8 mouse cellular contexts compared by ENCODE assay signal in the genomic region with DNA sequence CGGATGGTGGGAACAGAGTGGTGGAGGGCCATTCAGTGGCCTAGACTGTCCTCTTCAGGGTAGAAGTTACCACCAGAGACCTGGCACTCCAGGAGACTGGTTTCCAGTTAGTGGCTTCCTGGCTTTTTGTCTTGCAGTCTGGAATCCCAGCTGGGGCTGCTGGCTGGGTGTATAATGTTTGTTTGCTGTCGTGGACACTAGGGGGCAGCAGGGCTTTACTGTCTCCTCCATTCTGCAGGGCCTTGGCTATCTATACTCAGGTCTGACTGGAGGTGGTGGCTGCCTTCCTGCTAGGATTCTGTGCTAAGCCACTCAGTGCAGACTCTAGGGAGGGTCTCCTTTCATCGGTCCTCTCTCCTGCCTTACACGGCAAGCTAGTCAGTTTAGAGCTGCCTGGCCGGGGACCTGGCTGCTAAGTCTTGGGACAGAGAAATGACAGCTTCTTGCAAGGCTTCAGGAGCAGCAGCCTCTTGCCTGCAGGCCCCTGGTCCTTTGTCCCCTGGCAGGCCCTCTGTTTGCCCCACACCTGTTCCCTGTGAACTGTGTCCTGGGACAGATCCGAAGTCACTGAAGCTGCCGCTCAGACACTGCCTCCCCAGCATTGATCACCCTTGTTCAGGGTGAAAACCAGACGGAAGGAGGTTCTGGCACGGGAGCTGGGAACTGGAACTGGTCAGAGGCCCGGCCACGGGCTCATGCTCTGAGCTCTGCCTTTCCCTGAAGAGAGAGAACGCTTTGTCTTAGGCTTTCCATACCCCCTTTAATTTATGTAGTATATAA. TPM values are rescaled to one million over a fixed set of nuclear protein-coding genes. Genes with fewer than 3 reads are reported as not detected.
A peak's percentile ranks its signal among the peaks of the same experiment; 100 is the strongest.
DNase-seq lines count a peak whose midpoint lies in the region; ATAC-seq and TF ChIP-seq lines count a peak whose summit lies in the region.

No protein-coding gene starts in this region.

- H3K27me3 ChIP-seq in kidney, embryonic 16.5 days (ENCODE audit: insufficient read depth, low read length) = no peaks in the 10 kb centered on the region
- no peaks in the 10 kb centered on the region for H3K27me3 ChIP-seq in liver, embryonic 13.5 days
- H3K27me3 ChIP-seq in neural tube, embryonic 14.5 days (ENCODE audit: control insufficient read depth, insufficient read depth, low read length) = no peaks in the 10 kb centered on the region

- WGBS in kidney, embryonic 16.5 days = 71% methylated on average over 12 of the region's 12 CpGs
- WGBS in liver, embryonic 13.5 days (ENCODE audit: insufficient replicate concordance) = 66% methylated on average over 12 of the region's 12 CpGs
- WGBS in neural tube, embryonic 14.5 days = 67% methylated on average over 12 of the region's 12 CpGs

- peaks cover 7% of the 10 kb centered on the region for H3K36me3 ChIP-seq in kidney, embryonic 16.5 days (ENCODE audit: insufficient read depth, low read length)
- H3K36me3 ChIP-seq in liver, embryonic 13.5 days = peaks cover 33% of the 10 kb centered on the region
- 0 out of 2 replicates have a peak, but pooled peaks cover 3% of the 10 kb centered on the region for H3K36me3 ChIP-seq in neural tube, embryonic 14.5 days (ENCODE audit: control insufficient read depth, insufficient read depth, low read length)

- peak; percentile 26 for DNase-seq in CD4-positive helper T cell, adult 2 months (ENCODE audit: low read depth, low spot score)
- peak; percentile 73 for DNase-seq in adipocyte (ENCODE audit: low spot score)
- DNase-seq in gastrocnemius, postnatal 10 days = peak; percentile 69
- DNase-seq in liver, embryonic 13.5 days = peak; percentile 40
- peak; percentile 78 for DNase-seq in thymus, postnatal 4 days

- no peak for TF ChIP-seq POLR2A in cortical plate, adult 2 months (IDR thresholded peaks at IDR 0.05; ENCODE audit: extremely low read depth, insufficient read depth, low read length)

- H3K4me2 ChIP-seq in kidney, embryonic 16.5 days (replicated peaks; ENCODE audit: low read depth, low read length) = no peak overlapping the region
- no peak overlapping the region for H3K4me2 ChIP-seq in liver, embryonic 13.5 days
- H3K4me2 ChIP-seq in neural tube, embryonic 14.5 days (ENCODE audit: low read depth, low read length) = no peak overlapping the region

- TF ChIP-seq CTCF in cortical plate, adult 2 months (IDR thresholded peaks at IDR 0.05; ENCODE audit: extremely low read depth, insufficient read depth, low read length) = peak; percentile 74

- no peaks in the 10 kb centered on the region for H3K4me1 ChIP-seq in cortical plate, adult 2 months (ENCODE audit: control insufficient read depth, insufficient read depth, low read length)
- H3K4me1 ChIP-seq in kidney, embryonic 16.5 days (ENCODE audit: insufficient read depth, low read length) = no peaks in the 10 kb centered on the region
- 0 out of 2 replicates have a peak, but pooled peaks cover 3% of the 10 kb centered on the region for H3K4me1 ChIP-seq in liver, embryonic 13.5 days (replicated peaks)
- H3K4me1 ChIP-seq in neural tube, embryonic 14.5 days (ENCODE audit: control insufficient read depth, insufficient read depth, low read length) = peaks cover 3% of the 10 kb centered on the region; the same call in 1 of the 2 replicates

- no peak overlapping the region for H3K9ac ChIP-seq in kidney, embryonic 16.5 days (replicated peaks; ENCODE audit: low read length)
- H3K9ac ChIP-seq in liver, embryonic 13.5 days = no peak overlapping the region
- H3K9ac ChIP-seq in neural tube, embryonic 14.5 days (replicated peaks; ENCODE audit: low read depth, low read length) = no peak overlapping the region

- ATAC-seq in kidney, embryonic 16.5 days (ENCODE audit: low FRiP score, low TSS enrichment) = 0 out of 2 replicates have a peak, but pooled peaks have one; percentile 66
- peak; percentile 34; the same call in 1 of the 2 replicates for ATAC-seq in liver, embryonic 13.5 days (ENCODE audit: low read depth)
- ATAC-seq in neural tube, embryonic 14.5 days (ENCODE audit: low read depth) = peak; percentile 88; the same call in 1 of the 2 replicates

- H3K4me3 ChIP-seq in cortical plate, adult 2 months (ENCODE audit: insufficient read depth, low read length) = no peak overlapping the region
- H3K4me3 ChIP-seq in kidney, embryonic 16.5 days (ENCODE audit: low read length) = no peak overlapping the region
- no peak overlapping the region for H3K4me3 ChIP-seq in liver, embryonic 13.5 days (replicated peaks)
- H3K4me3 ChIP-seq in neural tube, embryonic 14.5 days (ENCODE audit: low read depth, low read length) = no peak overlapping the region

- no peak overlapping the region for H3K27ac ChIP-seq in cortical plate, adult 2 months (ENCODE audit: insufficient read depth, low read length)
- no peak overlapping the region for H3K27ac ChIP-seq in kidney, embryonic 16.5 days (ENCODE audit: low read length)
- H3K27ac ChIP-seq in liver, embryonic 13.5 days = no peak overlapping the region
- no peak overlapping the region for H3K27ac ChIP-seq in neural tube, embryonic 14.5 days (ENCODE audit: low read depth, low read length)

- no peaks in the 10 kb centered on the region for H3K9me3 ChIP-seq in kidney, embryonic 16.5 days (ENCODE audit: low read length)
- no peaks in the 10 kb centered on the region for H3K9me3 ChIP-seq in liver, embryonic 13.5 days (replicated peaks)
- H3K9me3 ChIP-seq in neural tube, embryonic 14.5 days (ENCODE audit: control insufficient read depth, low read length) = no peaks in the 10 kb centered on the region

RNA-seq across cellular contexts. Expression of a gene that starts 22.4 kb away (rescaled TPM):
- polyA plus RNA-seq in cortical plate, adult 2 months (2012; rRNA removed) = 51.5 and 51.8 TPM in 2 replicates
- total RNA-seq in gastrocnemius, postnatal 10 days (2021) = 1 to 10 TPM; 5.1 to 6.6 TPM
- 39.8 and 41.1 TPM in 2 replicates for polyA plus RNA-seq in kidney, embryonic 16.5 days (2015; fragmentation: Nextera tagmentation; extraction: Ambion mirVana)
- 17.5 and 17.9 TPM in 2 replicates for polyA plus RNA-seq in liver, embryonic 13.5 days (2015; fragmentation: Nextera tagmentation; extraction: Ambion mirVana)
- polyA plus RNA-seq in neural tube, embryonic 14.5 days (2014; fragmentation: Nextera tagmentation; extraction: Ambion mirVana) = 78.9 and 79.8 TPM in 2 replicates

RNA-seq across cellular contexts. Expression of a gene that starts 33.6 kb away (rescaled TPM):
- 31.5 and 36.1 TPM in 2 replicates for polyA plus RNA-seq in cortical plate, adult 2 months (2012; rRNA removed)
- under 1 TPM; 0.21 to 0.56 TPM for total RNA-seq in gastrocnemius, postnatal 10 days (2021)
- polyA plus RNA-seq in kidney, embryonic 16.5 days (2015; fragmentation: Nextera tagmentation; extraction: Ambion mirVana) = 0.18 and 0.39 TPM in 2 replicates
- 0.14 TPM in 1 of 2 replicates, not detected in the other for polyA plus RNA-seq in liver, embryonic 13.5 days (2015; fragmentation: Nextera tagmentation; extraction: Ambion mirVana)
- polyA plus RNA-seq in neural tube, embryonic 14.5 days (2014; fragmentation: Nextera tagmentation; extraction: Ambion mirVana) = 5.5 and 6.2 TPM in 2 replicates

RNA-seq across cellular contexts. Expression of a gene that starts 56.6 kb away (rescaled TPM):
- polyA plus RNA-seq in cortical plate, adult 2 months (2012; rRNA removed) = 34.8 and 36.3 TPM in 2 replicates
- 1 to 10 TPM; 7.6 to 8.0 TPM for total RNA-seq in gastrocnemius, postnatal 10 days (2021)
- 44.4 and 46.1 TPM in 2 replicates for polyA plus RNA-seq in kidney, embryonic 16.5 days (2015; fragmentation: Nextera tagmentation; extraction: Ambion mirVana)
- 30.7 and 31.8 TPM in 2 replicates for polyA plus RNA-seq in liver, embryonic 13.5 days (2015; fragmentation: Nextera tagmentation; extraction: Ambion mirVana)
- polyA plus RNA-seq in neural tube, embryonic 14.5 days (2014; fragmentation: Nextera tagmentation; extraction: Ambion mirVana) = 34.5 and 40.5 TPM in 2 replicates

Comparison
In these comparisons a context has a peak if more than half of its experiments do, and no peak if none do; other contexts are left out.
1. DNase-seq: peak in every context shown above with its lines; median percentile 78 in thymus, postnatal 4 days; 73 in adipocyte; 69 in gastrocnemius, postnatal 10 days; 40 in liver, embryonic 13.5 days; 26 in CD4-positive helper T cell, adult 2 months.
2. ATAC-seq: peak in every context shown above with its lines; median percentile 88 in neural tube, embryonic 14.5 days; 66 in kidney, embryonic 16.5 days; 34 in liver, embryonic 13.5 days.